In genomic region chr14:20798761-20799160, GRCm38 (mm10) we compare ENCODE assay signal across 9 mouse cellular contexts. TPM values are rescaled to one million over a fixed set of nuclear protein-coding genes. Genes with fewer than 3 reads are reported as not detected.
A peak's percentile ranks its signal among the peaks of the same experiment; 100 is the strongest.
DNase-seq lines count a peak whose midpoint lies in the region; ATAC-seq lines count a peak whose summit lies in the region.
"Had no signal": no experiment of that assay in that cellular context is flagged by ENCODE, and none has a peak within 500 bp of the region (broad histone marks: within the 10 kb centered on the region; RNA-seq: fewer than 3 reads in every experiment).

No protein-coding gene starts in this region.

- H3K27ac ChIP-seq in forebrain, embryonic 14.5 days (ENCODE audit: low read depth, low read length): no peak overlapping the region
- H3K27ac ChIP-seq in forebrain, embryonic 13.5 days: no peak overlapping the region
- no peak overlapping the region for H3K27ac ChIP-seq in heart, embryonic 15.5 days

- H3K27me3 ChIP-seq in forebrain, embryonic 14.5 days (replicated peaks; ENCODE audit: control insufficient read depth, insufficient read depth, low read length): no peaks in the 10 kb centered on the region
- peaks cover 5% of the 10 kb centered on the region; the same call in 1 of the 2 replicates for H3K27me3 ChIP-seq in forebrain, embryonic 13.5 days
- no peaks in the 10 kb centered on the region for H3K27me3 ChIP-seq in heart, embryonic 15.5 days

- H3K4me1 ChIP-seq in forebrain, embryonic 14.5 days (ENCODE audit: control insufficient read depth, insufficient read depth, low read length): peaks cover 3% of the 10 kb centered on the region
- H3K4me1 ChIP-seq in forebrain, embryonic 13.5 days: peaks cover 26% of the 10 kb centered on the region
- peaks cover 22% of the 10 kb centered on the region for H3K4me1 ChIP-seq in heart, embryonic 15.5 days (replicated peaks)

- ATAC-seq in forebrain, embryonic 14.5 days: peak; percentile 24; the same call in 1 of the 2 replicates
- ATAC-seq in forebrain, embryonic 13.5 days: no peak
- ATAC-seq in heart, embryonic 15.5 days (replicated peaks; ENCODE audit: insufficient number of reproducible peaks, insufficient read depth, low FRiP score, low read depth): no peak

- WGBS in forebrain, embryonic 14.5 days: 9% methylated on average over 7 of the region's 7 CpGs
- 5% methylated on average over 7 of the region's 7 CpGs for WGBS in forebrain, embryonic 13.5 days
- WGBS in heart, embryonic 15.5 days: 10% methylated on average over 7 of the region's 7 CpGs

- H3K36me3 ChIP-seq in forebrain, embryonic 14.5 days (ENCODE audit: control insufficient read depth, insufficient read depth, low read length): no peaks in the 10 kb centered on the region
- no peaks in the 10 kb centered on the region for H3K36me3 ChIP-seq in forebrain, embryonic 13.5 days (ENCODE audit: poor library complexity, severe bottlenecking)
- H3K36me3 ChIP-seq in heart, embryonic 15.5 days: no peaks in the 10 kb centered on the region

- no peak overlapping the region for H3K9ac ChIP-seq in forebrain, embryonic 14.5 days (ENCODE audit: low read length)
- no peak overlapping the region for H3K9ac ChIP-seq in forebrain, embryonic 13.5 days
- H3K9ac ChIP-seq in heart, embryonic 15.5 days: no peak overlapping the region

- DNase-seq in forebrain, embryonic 14.5 days (ENCODE audit: low spot score): peak; percentile 82
- peak; percentile 94 to 96 for DNase-seq in adrenal gland, adult 18-20 months (ENCODE audit: low spot score in 2 of 2)
- peak; percentile 93 for DNase-seq in embryo, embryonic 10 days (ENCODE audit: low spot score)
- DNase-seq in layer of hippocampus, postnatal 36 days: peak; percentile 80 to 83
- peak; percentile 83 for DNase-seq in mesoderm, embryonic 11.5 days (ENCODE audit: low read depth, low spot score)
- peak; percentile 79 to 88 for DNase-seq in spleen, postnatal 14 days (ENCODE audit: low spot score in 2 of 2)

- no peak overlapping the region for H3K4me2 ChIP-seq in forebrain, embryonic 14.5 days (ENCODE audit: low read length)
- H3K4me2 ChIP-seq in forebrain, embryonic 13.5 days: no peak overlapping the region
- H3K4me2 ChIP-seq in heart, embryonic 15.5 days: 0 out of 2 replicates have a peak overlapping the region, but pooled peaks have one; percentile 8

- no peak overlapping the region for H3K4me3 ChIP-seq in forebrain, embryonic 14.5 days (ENCODE audit: low read depth, low read length)
- H3K4me3 ChIP-seq in forebrain, embryonic 13.5 days: no peak overlapping the region
- no peak overlapping the region for H3K4me3 ChIP-seq in heart, embryonic 15.5 days
- H3K4me3 ChIP-seq: myocyte had no signal

- H3K9me3 ChIP-seq in forebrain, embryonic 14.5 days (replicated peaks; ENCODE audit: control insufficient read depth, low read length): no peaks in the 10 kb centered on the region
- H3K9me3 ChIP-seq in forebrain, embryonic 13.5 days (replicated peaks): no peaks in the 10 kb centered on the region
- no peaks in the 10 kb centered on the region for H3K9me3 ChIP-seq in heart, embryonic 15.5 days (replicated peaks)

RNA-seq across cellular contexts. Expression of gene Camk2g, which starts 4.9 kb away (rescaled TPM):
- polyA plus RNA-seq in forebrain, embryonic 14.5 days (2014; fragmentation: Nextera tagmentation; extraction: Ambion mirVana): 82.6 and 110 TPM in 2 replicates
- polyA plus RNA-seq in forebrain, embryonic 13.5 days (2015; fragmentation: Nextera tagmentation; extraction: Ambion mirVana): 60.7 and 81.8 TPM in 2 replicates
- total RNA-seq in adrenal gland, adult 18-20 months (2021): 10 to 100 TPM; 38.2 to 51.8 TPM
- 75.7 and 76.8 TPM in 2 replicates for polyA plus RNA-seq in heart, embryonic 15.5 days (2015; fragmentation: Nextera tagmentation; extraction: Ambion mirVana)
- 100 to 1,000 TPM; 187 to 199 TPM for total RNA-seq in layer of hippocampus, postnatal 36 days (2021)

RNA-seq across cellular contexts. Expression of gene Plau, which starts 37.7 kb away (rescaled TPM):
- 0.21 and 0.47 TPM in 2 replicates for polyA plus RNA-seq in forebrain, embryonic 14.5 days (2014; fragmentation: Nextera tagmentation; extraction: Ambion mirVana)
- 0.27 and 0.35 TPM in 2 replicates for polyA plus RNA-seq in forebrain, embryonic 13.5 days (2015; fragmentation: Nextera tagmentation; extraction: Ambion mirVana)
- total RNA-seq in adrenal gland, adult 18-20 months (2021): 10 to 100 TPM; 20.9 to 29.8 TPM
- polyA plus RNA-seq in heart, embryonic 15.5 days (2015; fragmentation: Nextera tagmentation; extraction: Ambion mirVana): 1.4 and 1.9 TPM in 2 replicates
- total RNA-seq in layer of hippocampus, postnatal 36 days (2021): 1 to 10 TPM; 4.2 to 4.3 TPM
